ENCODE assay signal across 8 mouse cellular contexts in genomic region chr11:108920636-108921505, GRCm38 (mm10). TPM values are rescaled to one million over a fixed set of nuclear protein-coding genes. Genes with fewer than 3 reads are reported as not detected.
DNase-seq lines count a peak whose midpoint lies in the region; ATAC-seq and TF ChIP-seq lines count a peak whose summit lies in the region.

No protein-coding gene starts in this region.

- no peaks in the 10 kb centered on the region for H3K36me3 ChIP-seq in forebrain, embryonic 11.5 days (ENCODE audit: control insufficient read depth, insufficient read depth, low read length)
- H3K36me3 ChIP-seq in heart, embryonic 14.5 days (ENCODE audit: control insufficient read depth, insufficient read depth, low read length) = no peaks in the 10 kb centered on the region
- H3K36me3 ChIP-seq in kidney, postnatal 0 days (ENCODE audit: insufficient read depth, low read length) = no peaks in the 10 kb centered on the region
- H3K36me3 ChIP-seq in liver, embryonic 11.5 days (ENCODE audit: control insufficient read depth, insufficient read depth, low read length) = no peaks in the 10 kb centered on the region
- H3K36me3 ChIP-seq in myocyte (ENCODE audit: control insufficient read depth, insufficient read depth) = no peaks in the 10 kb centered on the region

- H3K9me3 ChIP-seq in forebrain, embryonic 11.5 days (ENCODE audit: control insufficient read depth, low read length) = peaks cover 3% of the 10 kb centered on the region; the same call in 1 of the 2 replicates
- H3K9me3 ChIP-seq in heart, embryonic 14.5 days (ENCODE audit: control insufficient read depth, low read length) = peaks cover 6% of the 10 kb centered on the region; the same call in 1 of the 2 replicates
- H3K9me3 ChIP-seq in kidney, postnatal 0 days (replicated peaks; ENCODE audit: low read length) = no peaks in the 10 kb centered on the region
- no peaks in the 10 kb centered on the region for H3K9me3 ChIP-seq in liver, embryonic 11.5 days (ENCODE audit: control insufficient read depth, low read length)

- H3K4me2 ChIP-seq in forebrain, embryonic 11.5 days (ENCODE audit: low read depth, low read length, severe bottlenecking) = peak overlapping the region; percentile 80
- peak overlapping the region; percentile 97 for H3K4me2 ChIP-seq in heart, embryonic 14.5 days (ENCODE audit: low read length)
- H3K4me2 ChIP-seq in kidney, postnatal 0 days (ENCODE audit: low read length) = peak overlapping the region; percentile 83
- H3K4me2 ChIP-seq in liver, embryonic 11.5 days = peak overlapping the region; percentile 88
- H3K4me2 ChIP-seq in myocyte (ENCODE audit: low read depth) = peak overlapping the region; percentile 56

- no peak for TF ChIP-seq POLR2A in myocyte (IDR thresholded peaks at IDR 0.05; ENCODE audit: insufficient read length, low read depth)

- H3K9ac ChIP-seq in forebrain, embryonic 11.5 days (ENCODE audit: low read length) = peak overlapping the region; percentile 95
- peak overlapping the region; percentile 82 for H3K9ac ChIP-seq in heart, embryonic 14.5 days (ENCODE audit: low read length)
- H3K9ac ChIP-seq in kidney, postnatal 0 days (ENCODE audit: low read depth, low read length) = peak overlapping the region; percentile 82
- peak overlapping the region; percentile 71 for H3K9ac ChIP-seq in liver, embryonic 11.5 days (ENCODE audit: low read depth, low read length)

- TF ChIP-seq CTCF in kidney, postnatal 0 days (IDR thresholded peaks at IDR 0.05; ENCODE audit: low read depth) = no peak

- WGBS in forebrain, embryonic 11.5 days = under 1% methylated on average over 85 of the region's 104 CpGs
- under 1% methylated on average over 90 of the region's 104 CpGs for WGBS in heart, embryonic 14.5 days
- under 1% methylated on average over 87 of the region's 104 CpGs for WGBS in kidney, postnatal 0 days
- WGBS in liver, embryonic 11.5 days = 1% methylated on average over 94 of the region's 104 CpGs

- H3K4me3 ChIP-seq in brown adipose tissue, adult 24 weeks (ENCODE audit: insufficient read depth, low read depth, low read length) = peak overlapping the region; percentile 72
- H3K4me3 ChIP-seq in forebrain, embryonic 11.5 days (ENCODE audit: low read depth, low read length) = peak overlapping the region; percentile 93
- peak overlapping the region; percentile 61 to 77 for H3K4me3 ChIP-seq in heart, embryonic 14.5 days (ENCODE audit: control insufficient read depth in 1 of 2, insufficient read depth in 1 of 2, low read depth in 1 of 2, low read length in 2 of 2)
- H3K4me3 ChIP-seq in kidney, postnatal 0 days (replicated peaks; ENCODE audit: low read depth, low read length) = peak overlapping the region; percentile 69
- H3K4me3 ChIP-seq in liver, embryonic 11.5 days (ENCODE audit: low read depth, low read length) = peak overlapping the region; percentile 72
- peak overlapping the region; percentile 23 for H3K4me3 ChIP-seq in myocyte

- peak overlapping the region; percentile 89 for H3K27ac ChIP-seq in brown adipose tissue, adult 24 weeks (replicated peaks; ENCODE audit: low read depth, low read length)
- H3K27ac ChIP-seq in forebrain, embryonic 11.5 days (ENCODE audit: low read depth, low read length) = peak overlapping the region; percentile 100
- H3K27ac ChIP-seq in heart, embryonic 14.5 days (replicated peaks in 1 of 2; ENCODE audit: control insufficient read depth in 1 of 2, insufficient read depth in 1 of 2, low read depth in 2 of 2, low read length in 2 of 2) = peak overlapping the region; percentile 91 to 95
- peak overlapping the region; percentile 99 for H3K27ac ChIP-seq in kidney, postnatal 0 days
- H3K27ac ChIP-seq in liver, embryonic 11.5 days (ENCODE audit: low read depth, low read length) = peak overlapping the region; percentile 98

- peak; percentile 57 for ATAC-seq in CD4-positive, CD25-positive, alpha-beta regulatory T cell, adult 4 months
- ATAC-seq in forebrain, embryonic 11.5 days (replicated peaks; ENCODE audit: low FRiP score) = peak; percentile 87
- ATAC-seq in heart, embryonic 14.5 days (ENCODE audit: insufficient number of reproducible peaks, insufficient read depth, low FRiP score, low read depth) = peak; percentile 81
- ATAC-seq in kidney, postnatal 0 days (replicated peaks; ENCODE audit: low FRiP score, low read depth) = peak; percentile 82
- ATAC-seq in liver, embryonic 11.5 days (replicated peaks; ENCODE audit: low FRiP score) = peak; percentile 70

- no peaks in the 10 kb centered on the region for H3K27me3 ChIP-seq in forebrain, embryonic 11.5 days (ENCODE audit: control insufficient read depth, insufficient read depth, low read length)
- H3K27me3 ChIP-seq in heart, embryonic 14.5 days (ENCODE audit: control insufficient read depth, insufficient read depth, low read length) = peaks cover 18% of the 10 kb centered on the region
- no peaks in the 10 kb centered on the region for H3K27me3 ChIP-seq in kidney, postnatal 0 days (ENCODE audit: insufficient read depth, low read length)
- peaks cover 60% of the 10 kb centered on the region for H3K27me3 ChIP-seq in liver, embryonic 11.5 days (replicated peaks; ENCODE audit: control insufficient read depth, insufficient read depth, low read length)
- no peaks in the 10 kb centered on the region for H3K27me3 ChIP-seq in myocyte (ENCODE audit: control insufficient read depth, insufficient read depth, insufficient read length)

- H3ac ChIP-seq in myocyte (ENCODE audit: control insufficient read depth, insufficient read length) = peak overlapping the region; percentile 4

- H3K79me2 ChIP-seq in myocyte (ENCODE audit: control insufficient read depth, insufficient read depth) = no peaks in the 10 kb centered on the region

- DNase-seq in forebrain, embryonic 11.5 days (ENCODE audit: low spot score) = peak; percentile 94
- peak; percentile 96 for DNase-seq in kidney, postnatal 0 days (ENCODE audit: low spot score)
- DNase-seq in liver, embryonic 11.5 days (ENCODE audit: low spot score) = peak; percentile 74
- peak; percentile 42 to 70 for DNase-seq in spleen, postnatal 4 days (ENCODE audit: low spot score in 2 of 2)

- H3K4me1 ChIP-seq in brown adipose tissue, adult 24 weeks (ENCODE audit: control insufficient read depth, insufficient read depth, insufficient read length, low read length) = no peaks in the 10 kb centered on the region; the same call in 1 of the 2 replicates
- H3K4me1 ChIP-seq in forebrain, embryonic 11.5 days (replicated peaks; ENCODE audit: control insufficient read depth, insufficient read depth, low read length) = peaks cover 18% of the 10 kb centered on the region
- H3K4me1 ChIP-seq in heart, embryonic 14.5 days (ENCODE audit: control insufficient read depth in 2 of 2, insufficient read depth in 2 of 2, low read length in 2 of 2) = peaks cover 8 to 24% of the 10 kb centered on the region in 2 experiments; a peak in 3 of 4 replicates
- H3K4me1 ChIP-seq in kidney, postnatal 0 days (replicated peaks; ENCODE audit: insufficient read depth, low read length) = peaks cover 7% of the 10 kb centered on the region; the same call in 1 of the 2 replicates
- peaks cover 4% of the 10 kb centered on the region for H3K4me1 ChIP-seq in liver, embryonic 11.5 days (replicated peaks; ENCODE audit: control insufficient read depth, insufficient read depth, low read length)

TF ChIP-seq in myocyte, 11 proteins besides CTCF, POLR2A, EP300 and RAD21:
- TF ChIP-seq TCF12 (IDR thresholded peaks at IDR 0.05; ENCODE audit: insufficient read depth, poor library complexity, severe bottlenecking) (no peak), SRF (IDR thresholded peaks at IDR 0.05; ENCODE audit: control insufficient read depth, insufficient read length, low read depth) (no peak), MYOG (IDR thresholded peaks at IDR 0.05; ENCODE audit: control insufficient read depth in 1 of 3, insufficient read depth in 1 of 3, insufficient read length in 2 of 3, low read depth in 2 of 3) (no peak), REST (IDR thresholded peaks at IDR 0.05; ENCODE audit: insufficient read depth, insufficient read length) (no peak), USF1 (IDR thresholded peaks at IDR 0.05; ENCODE audit: low read depth) (no peak), CEBPB (IDR thresholded peaks at IDR 0.05; ENCODE audit: insufficient read depth, poor library complexity, severe bottlenecking) (no peak), POLR2AphosphoS2 (IDR thresholded peaks at IDR 0.05; ENCODE audit: insufficient read length, low read depth) (no peak), TCF3 (IDR thresholded peaks at IDR 0.05; ENCODE audit: insufficient read length, low read depth) (no peak), MYOD1 (IDR thresholded peaks at IDR 0.05; ENCODE audit: control insufficient read depth in 1 of 3, insufficient read length in 2 of 3, low read depth in 2 of 3) (no peak)
TF ChIP-seq in myocyte: peak in this region for 0.

RNA-seq across cellular contexts. Expression of gene Axin2, which starts 0.7 kb away (rescaled TPM):
- polyA plus RNA-seq in CD4-positive, CD25-positive, alpha-beta regulatory T cell, adult 4 months (2017; shearing (Covaris generic)) = 10 to 100 TPM in 1 of 2 experiments, 1 to 10 TPM in 1; 4.4 to 10.5 TPM
- polyA plus RNA-seq in brown adipose tissue, adult 24 weeks (2012; ENCODE audit: insufficient read depth, insufficient read length, missing spikeins) = 18.4 and 19.4 TPM in 2 replicates
- 20.9 and 23.9 TPM in 2 replicates for polyA plus RNA-seq in forebrain, embryonic 11.5 days (2014; fragmentation: Nextera tagmentation; extraction: Ambion mirVana)
- polyA plus RNA-seq in heart, embryonic 14.5 days (2014; fragmentation: Nextera tagmentation; extraction: Ambion mirVana) = 0.93 and 2.6 TPM in 2 replicates
- 5.3 and 5.8 TPM in 2 replicates for polyA plus RNA-seq in kidney, postnatal 0 days (2015; fragmentation: Nextera tagmentation; extraction: Ambion mirVana)
- polyA plus RNA-seq in liver, embryonic 11.5 days (2014; fragmentation: Nextera tagmentation; extraction: Ambion mirVana) = 1.7 and 2.3 TPM in 2 replicates
- polyA plus RNA-seq in myocyte (2012; fragmentation: generic; extraction: Trizol) = 1.7 TPM

Comparison
In these comparisons a context has a peak if more than half of its experiments do, and no peak if none do; other contexts are left out.
1. Peak in every context shown above with its lines: DNase-seq, ATAC-seq, H3K4me3 ChIP-seq and H3K27ac ChIP-seq.
2. H3K4me3 ChIP-seq: peak in every context shown above with its lines; median percentile 93 in forebrain, embryonic 11.5 days; 72 in brown adipose tissue, adult 24 weeks; 72 in liver, embryonic 11.5 days; 69 in heart, embryonic 14.5 days; 69 in kidney, postnatal 0 days; 23 in myocyte.